Mouse (Mus musculus): Measurements from ENCODE around the gene Ppp2r5a. TPM values are rescaled to one million over a fixed set of nuclear protein-coding genes. Genes with fewer than 3 reads are reported as not detected.

The Ppp2r5a gene
- polyA plus RNA-seq, 1 experiment from 2014 or later: 22.6 TPM

DNA sequence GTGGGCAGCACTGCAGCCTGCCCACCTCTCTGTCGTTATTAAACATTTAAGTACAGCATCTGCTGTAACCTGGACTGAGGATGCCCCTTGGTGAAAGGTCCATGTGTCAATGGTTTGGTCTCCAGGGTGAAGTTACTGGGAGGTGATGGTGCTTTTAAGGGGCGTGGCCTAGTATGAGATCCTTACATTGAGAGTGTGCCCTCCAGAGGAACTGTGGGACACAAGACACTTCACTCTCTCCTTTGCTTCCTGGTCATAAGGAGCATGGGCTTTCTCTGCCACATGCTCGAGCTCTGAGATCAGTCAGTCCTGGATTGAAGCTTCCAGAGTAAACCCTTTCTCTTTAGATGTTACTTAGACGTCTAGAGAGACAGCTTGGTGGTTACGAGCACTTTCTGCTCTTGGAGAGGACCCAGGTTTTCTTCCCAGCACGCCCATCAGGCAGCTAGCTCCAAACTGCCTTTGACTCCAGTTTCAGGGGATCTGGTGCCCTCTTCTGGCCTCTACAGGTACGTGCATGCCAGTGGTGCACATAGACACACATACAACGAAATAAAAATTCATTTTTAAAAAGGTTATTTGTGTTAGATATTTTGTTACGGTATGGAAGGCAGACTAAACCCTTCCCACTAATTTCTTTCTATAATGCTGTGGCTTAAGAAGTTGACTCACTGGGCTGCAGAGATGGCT lies 95.2 kb downstream of the Ppp2r5a start:
- no peak overlapping the region for H3K9ac ChIP-seq (ENCODE audit: low read length)
- DNase-seq (ENCODE audit: low spot score) (no peak), ATAC-seq (ENCODE audit: insufficient read depth, low FRiP score, low TSS enrichment) (no peak)
- H3K27me3 ChIP-seq (ENCODE audit: control insufficient read depth, insufficient read depth, low read length): no peaks in the 10 kb centered on the region
- H3K36me3 ChIP-seq (ENCODE audit: control insufficient read depth, insufficient read depth, low read length): no peaks in the 10 kb centered on the region
- H3K4me1 ChIP-seq (ENCODE audit: control insufficient read depth, insufficient read depth, low read length): 0 out of 2 replicates have a peak, but pooled peaks cover 4% of the 10 kb centered on the region
- H3K9me3 ChIP-seq (ENCODE audit: control insufficient read depth, low read length): no peaks in the 10 kb centered on the region
- H3K4me3 ChIP-seq (ENCODE audit: low read depth, low read length): no peak overlapping the region
- no peak overlapping the region for H3K4me2 ChIP-seq (ENCODE audit: low read depth)
- 84% methylated on average over 9 of the region's 9 CpGs for WGBS
- H3K27ac ChIP-seq (ENCODE audit: low read depth, low read length): no peak overlapping the region

DNA sequence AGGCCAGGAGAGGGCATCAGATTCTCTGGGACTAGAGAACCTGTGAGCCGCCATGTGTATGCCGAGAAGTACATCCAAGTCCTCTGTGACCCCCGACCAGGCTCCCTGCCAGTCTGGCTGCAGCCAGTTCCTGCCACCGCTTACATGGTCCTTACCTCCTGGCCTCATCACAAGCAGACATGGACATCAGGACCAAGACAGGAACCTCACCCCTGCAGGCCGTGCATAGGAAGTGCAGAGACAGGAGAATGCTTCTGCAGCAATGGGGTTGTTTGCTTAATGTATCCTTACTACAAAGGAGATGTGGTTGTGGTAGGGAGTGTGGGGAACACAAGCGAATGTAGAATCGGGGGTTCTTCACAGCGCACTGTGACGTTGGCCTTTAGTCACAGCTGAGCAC lies 96.8 kb downstream of the Ppp2r5a start:
- DNase-seq (ENCODE audit: low spot score): no peak
- no peak overlapping the region for H3K4me2 ChIP-seq (ENCODE audit: low read depth)
- 92% methylated on average over 9 of the region's 9 CpGs for WGBS
- H3K36me3 ChIP-seq (ENCODE audit: control insufficient read depth, insufficient read depth, low read length): no peaks in the 10 kb centered on the region
- no peak for ATAC-seq (ENCODE audit: insufficient read depth, low FRiP score, low TSS enrichment)
- H3K9me3 ChIP-seq (ENCODE audit: control insufficient read depth, low read length): no peaks in the 10 kb centered on the region
- H3K4me1 ChIP-seq (ENCODE audit: control insufficient read depth, insufficient read depth, low read length): no peaks in the 10 kb centered on the region
- no peak overlapping the region for H3K27ac ChIP-seq (ENCODE audit: low read depth, low read length)
- no peaks in the 10 kb centered on the region for H3K27me3 ChIP-seq (ENCODE audit: control insufficient read depth, insufficient read depth, low read length)
- H3K4me3 ChIP-seq (ENCODE audit: low read depth, low read length): no peak overlapping the region
- H3K9ac ChIP-seq (ENCODE audit: low read length): no peak overlapping the region

DNA sequence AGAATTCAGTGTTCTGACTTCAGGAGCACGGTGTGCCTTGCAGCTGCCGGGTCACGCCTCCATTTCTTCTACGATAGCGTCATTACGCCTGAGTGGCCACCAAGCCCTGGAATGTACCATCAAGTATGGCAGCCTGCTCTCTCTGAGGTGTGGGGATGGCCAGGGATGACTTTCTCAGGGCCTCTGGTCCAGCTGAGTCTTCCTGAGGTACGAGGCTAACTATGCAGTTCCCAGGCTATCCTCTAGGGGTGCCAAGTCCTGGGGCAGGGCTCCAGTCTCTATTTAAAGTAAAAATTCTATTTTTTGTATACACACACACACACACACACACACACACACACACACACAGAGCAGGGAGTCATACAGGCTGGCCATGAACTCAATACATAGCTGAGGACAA lies 97.5 kb downstream of the Ppp2r5a start:
- 72% methylated on average over 7 of the region's 7 CpGs for WGBS
- Histone ChIP-seq H3K36me3 (ENCODE audit: control insufficient read depth, insufficient read depth, low read length) (no peaks in the 10 kb centered on the region), H3K4me2 (ENCODE audit: low read depth) (no peak overlapping the region), H3K4me1 (ENCODE audit: control insufficient read depth, insufficient read depth, low read length) (no peaks in the 10 kb centered on the region), H3K27ac (ENCODE audit: low read depth, low read length) (no peak overlapping the region), H3K27me3 (ENCODE audit: control insufficient read depth, insufficient read depth, low read length) (no peaks in the 10 kb centered on the region), H3K4me3 (ENCODE audit: low read depth, low read length) (no peak overlapping the region), H3K9ac (ENCODE audit: low read length) (no peak overlapping the region), H3K9me3 (ENCODE audit: control insufficient read depth, low read length) (no peaks in the 10 kb centered on the region)
- DNase-seq (ENCODE audit: low spot score): peak; percentile 34
- no peak for ATAC-seq (ENCODE audit: insufficient read depth, low FRiP score, low TSS enrichment)

DNA sequence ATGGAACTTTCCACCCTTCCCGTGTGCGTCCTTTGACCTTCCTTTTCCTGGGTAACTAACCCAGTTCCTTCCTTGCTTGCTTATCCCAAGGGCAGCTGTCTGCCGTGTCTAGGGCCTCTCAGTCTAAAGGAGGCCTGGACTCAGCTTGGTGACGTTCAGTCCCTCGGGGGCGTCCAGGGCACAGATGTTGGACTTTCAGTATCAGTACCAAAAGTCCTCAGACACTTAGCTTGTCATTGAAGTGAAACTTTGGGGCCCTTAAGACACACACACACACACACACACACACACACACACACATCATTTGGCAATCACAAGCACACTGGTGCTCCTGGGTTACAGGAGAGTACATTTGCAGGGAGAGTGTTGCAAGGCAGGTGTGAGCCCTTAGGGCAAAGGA lies 98.9 kb downstream of the Ppp2r5a start:
- Histone ChIP-seq H3K9me3 (ENCODE audit: control insufficient read depth, low read length) (no peaks in the 10 kb centered on the region), H3K4me1 (ENCODE audit: control insufficient read depth, insufficient read depth, low read length) (no peaks in the 10 kb centered on the region), H3K4me3 (ENCODE audit: low read depth, low read length) (no peak overlapping the region), H3K36me3 (ENCODE audit: control insufficient read depth, insufficient read depth, low read length) (no peaks in the 10 kb centered on the region), H3K9ac (ENCODE audit: low read length) (no peak overlapping the region), H3K27ac (ENCODE audit: low read depth, low read length) (no peak overlapping the region), H3K27me3 (ENCODE audit: control insufficient read depth, insufficient read depth, low read length) (no peaks in the 10 kb centered on the region), H3K4me2 (ENCODE audit: low read depth) (no peak overlapping the region)
- no peak for ATAC-seq (ENCODE audit: insufficient read depth, low FRiP score, low TSS enrichment)
- 65% methylated on average over 6 of the region's 6 CpGs for WGBS
- DNase-seq (ENCODE audit: low spot score): no peak

DNA sequence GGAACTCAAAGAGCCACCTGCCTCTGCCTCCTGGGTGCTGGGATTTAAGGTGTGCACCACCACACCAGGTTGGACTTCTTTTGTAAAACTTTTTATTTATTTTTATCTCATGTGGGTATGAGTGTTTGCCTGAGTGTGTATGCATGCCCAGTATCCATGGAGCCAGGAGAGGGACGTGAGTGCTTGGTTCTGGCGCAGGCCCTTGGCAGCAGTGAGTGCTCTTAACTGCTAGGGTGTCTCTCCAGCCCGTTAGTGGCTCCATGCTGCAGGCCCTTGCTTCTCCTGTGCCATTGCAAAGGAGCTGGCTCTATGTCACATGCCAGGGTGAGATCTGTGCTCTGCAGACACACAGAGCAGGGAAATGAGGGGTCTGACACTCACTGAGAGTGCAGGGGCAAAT lies 99.3 kb downstream of the Ppp2r5a start:
- Histone ChIP-seq H3K4me1 (ENCODE audit: control insufficient read depth, insufficient read depth, low read length) (no peaks in the 10 kb centered on the region), H3K4me3 (ENCODE audit: low read depth, low read length) (no peak overlapping the region), H3K36me3 (ENCODE audit: control insufficient read depth, insufficient read depth, low read length) (no peaks in the 10 kb centered on the region), H3K9me3 (ENCODE audit: control insufficient read depth, low read length) (no peaks in the 10 kb centered on the region), H3K27ac (ENCODE audit: low read depth, low read length) (no peak overlapping the region), H3K4me2 (ENCODE audit: low read depth) (no peak overlapping the region), H3K9ac (ENCODE audit: low read length) (no peak overlapping the region), H3K27me3 (ENCODE audit: control insufficient read depth, insufficient read depth, low read length) (no peaks in the 10 kb centered on the region)
- WGBS: 78% methylated on average over 3 of the region's 3 CpGs
- ATAC-seq (ENCODE audit: insufficient read depth, low FRiP score, low TSS enrichment) (no peak), DNase-seq (ENCODE audit: low spot score) (no peak)

Other genes starting within 250 kb of the Ppp2r5a start
- gene Fam71a, start 238.5 kb downstream of the Ppp2r5a start, polyA plus RNA-seq (2014; fragmentation: Nextera tagmentation; extraction: Ambion mirVana): not detected in 2 replicates
- gene Atf3, start 185.2 kb downstream of the Ppp2r5a start, polyA plus RNA-seq (2014; fragmentation: Nextera tagmentation; extraction: Ambion mirVana): 2.3 and 3.2 TPM in 2 replicates
- gene Nenf, start 85.1 kb downstream of the Ppp2r5a start, polyA plus RNA-seq (2014; fragmentation: Nextera tagmentation; extraction: Ambion mirVana): 72.4 and 77.5 TPM in 2 replicates
- 32.3 and 38.5 TPM in 2 replicates for gene Tmem206, start 77.4 kb downstream of the Ppp2r5a start, polyA plus RNA-seq (2014; fragmentation: Nextera tagmentation; extraction: Ambion mirVana)
- 53.7 and 56.3 TPM in 2 replicates for gene Dtl, start 172.3 kb upstream of the Ppp2r5a start, polyA plus RNA-seq (2014; fragmentation: Nextera tagmentation; extraction: Ambion mirVana)
- gene Ints7, start 172.4 kb upstream of the Ppp2r5a start, polyA plus RNA-seq (2014; fragmentation: Nextera tagmentation; extraction: Ambion mirVana): 60.1 and 60.2 TPM in 2 replicates